Mouse (Mus musculus): Measurements from ENCODE around the gene Muc5b. TPM values are rescaled to one million over a fixed set of nuclear protein-coding genes. Genes with fewer than 3 reads are reported as not detected.
"Not testable (repeated sequence)": the region's sequence is repeated elsewhere in the genome, so short reads cannot be mapped to it uniquely, and the experiment has no call there.

Muc5b gene
- total RNA-seq (2014; rRNA removed): 0.05 TPM in 1 of 2 replicates, not detected in the other
- polyA plus RNA-seq (2015; fragmentation: Nextera tagmentation; extraction: Ambion mirVana): 0.02 and 0.04 TPM in 2 replicates

- no peaks in the 10 kb centered on the region for H3K9me3 ChIP-seq (ENCODE audit: low read length)
- H3K27ac ChIP-seq (ENCODE audit: low read depth, low read length): no peak within 1 kb of the TSS
- peak; percentile 40 for DNase-seq (ENCODE audit: low spot score)
- H3K4me3 ChIP-seq (ENCODE audit: low read depth, low read length): no peak within 1 kb of the TSS
- 61% methylated on average over 5 of the region's 5 CpGs for WGBS
- no peak within 1 kb of the TSS for H3K4me2 ChIP-seq (ENCODE audit: low read depth, low read length, poor library complexity, severe bottlenecking)
- no peaks in the 10 kb centered on the region for H3K27me3 ChIP-seq (ENCODE audit: insufficient read depth, low read length)
- no peak within 1 kb of the TSS for H3K9ac ChIP-seq (replicated peaks; ENCODE audit: low read length, poor library complexity, severe bottlenecking)
- H3K36me3 ChIP-seq (ENCODE audit: insufficient read depth, low read length): no peaks in the 10 kb centered on the region
- no peak for TF ChIP-seq CTCF (IDR thresholded peaks at IDR 0.05)
- no peaks in the 10 kb centered on the region for H3K4me1 ChIP-seq (ENCODE audit: insufficient read depth, low read length)
- no peak for ATAC-seq (ENCODE audit: low FRiP score)
These were observed at the start of gene Muc5b for GRCm38 (mm10) chr7:141838779-141839178. Gene Muc5b, plus strand, starts transcription at chr7:141839070.

- H3K27me3 ChIP-seq (ENCODE audit: insufficient read depth, low read length): no peaks in the 10 kb centered on the region
- H3K4me2 ChIP-seq (ENCODE audit: low read depth, low read length, poor library complexity, severe bottlenecking): no peak overlapping the region
- H3K4me1 ChIP-seq (ENCODE audit: insufficient read depth, low read length): no peaks in the 10 kb centered on the region
- no peak overlapping the region for H3K27ac ChIP-seq (ENCODE audit: low read depth, low read length)
- no peak overlapping the region for H3K4me3 ChIP-seq (ENCODE audit: low read depth, low read length)
- H3K36me3 ChIP-seq (ENCODE audit: insufficient read depth, low read length): no peaks in the 10 kb centered on the region
- ATAC-seq (ENCODE audit: low FRiP score): no peak
- H3K9me3 ChIP-seq (ENCODE audit: low read length): no peaks in the 10 kb centered on the region
- H3K9ac ChIP-seq (replicated peaks; ENCODE audit: low read length, poor library complexity, severe bottlenecking): no peak overlapping the region
- no peak for TF ChIP-seq CTCF (IDR thresholded peaks at IDR 0.05)
- no peak for DNase-seq (ENCODE audit: low spot score)
- WGBS: 88% methylated on average over 1 of the region's 1 CpGs
These were observed 44.6 kb upstream of the Muc5b start for GRCm38 (mm10) chr7:141794251-141794650.

- no peak for TF ChIP-seq CTCF (IDR thresholded peaks at IDR 0.05)
- ATAC-seq (ENCODE audit: low FRiP score): no peak
- no peaks in the 10 kb centered on the region for H3K9me3 ChIP-seq (ENCODE audit: low read length)
These were observed 35.7 kb upstream of the Muc5b start for GRCm38 (mm10) chr7:141803206-141803605.

GRCm38 (mm10) chr7:141805384-141805783 lies 33.5 kb upstream of the Muc5b start:
- H3K9me3 ChIP-seq (ENCODE audit: low read length): no peaks in the 10 kb centered on the region
- 88% methylated on average over 7 of the region's 7 CpGs for WGBS
- H3K4me2 ChIP-seq (ENCODE audit: low read depth, low read length, poor library complexity, severe bottlenecking): no peak overlapping the region
- no peak for DNase-seq (ENCODE audit: low spot score)
- H3K9ac ChIP-seq (replicated peaks; ENCODE audit: low read length, poor library complexity, severe bottlenecking): no peak overlapping the region
- no peak for ATAC-seq (ENCODE audit: low FRiP score)
- TF ChIP-seq CTCF (IDR thresholded peaks at IDR 0.05): no peak
- H3K4me3 ChIP-seq (ENCODE audit: low read depth, low read length): no peak overlapping the region
- H3K27ac ChIP-seq (ENCODE audit: low read depth, low read length): no peak overlapping the region
- no peaks in the 10 kb centered on the region for H3K27me3 ChIP-seq (ENCODE audit: insufficient read depth, low read length)
- no peaks in the 10 kb centered on the region for H3K4me1 ChIP-seq (ENCODE audit: insufficient read depth, low read length)
- H3K36me3 ChIP-seq (ENCODE audit: insufficient read depth, low read length): no peaks in the 10 kb centered on the region

More at GRCm38 (mm10) chr7:141803206-141803605, 35.7 kb upstream of the Muc5b start:
- Histone ChIP-seq H3K4me3 (ENCODE audit: low read depth, low read length) (no peak overlapping the region), H3K27ac (ENCODE audit: low read depth, low read length) (no peak overlapping the region), H3K4me2 (ENCODE audit: low read depth, low read length, poor library complexity, severe bottlenecking) (no peak overlapping the region), H3K4me1 (ENCODE audit: insufficient read depth, low read length) (no peaks in the 10 kb centered on the region), H3K27me3 (ENCODE audit: insufficient read depth, low read length) (no peaks in the 10 kb centered on the region), H3K9ac (replicated peaks; ENCODE audit: low read length, poor library complexity, severe bottlenecking) (no peak overlapping the region), H3K36me3 (ENCODE audit: insufficient read depth, low read length) (no peaks in the 10 kb centered on the region)
- 90% methylated on average over 7 of the region's 7 CpGs for WGBS
- no peak for DNase-seq (ENCODE audit: low spot score)

- H3K27ac ChIP-seq (ENCODE audit: low read depth, low read length); H3K27me3 ChIP-seq (ENCODE audit: insufficient read depth, low read length); H3K9ac ChIP-seq (replicated peaks; ENCODE audit: low read length, poor library complexity, severe bottlenecking); H3K4me3 ChIP-seq (ENCODE audit: low read depth, low read length); H3K9me3 ChIP-seq (ENCODE audit: low read length); H3K36me3 ChIP-seq (ENCODE audit: insufficient read depth, low read length); H3K4me2 ChIP-seq (ENCODE audit: low read depth, low read length, poor library complexity, severe bottlenecking); ATAC-seq (ENCODE audit: low FRiP score); H3K4me1 ChIP-seq (ENCODE audit: insufficient read depth, low read length); DNase-seq (ENCODE audit: low spot score): not testable (repeated sequence)
- WGBS: no CpG with 5 or more reads among the region's 4 CpGs
These were observed 31.0 kb upstream of the Muc5b start for GRCm38 (mm10) chr7:141807823-141808222.

- ATAC-seq (ENCODE audit: low FRiP score); DNase-seq (ENCODE audit: low spot score); H3K27me3 ChIP-seq (ENCODE audit: insufficient read depth, low read length); H3K4me2 ChIP-seq (ENCODE audit: low read depth, low read length, poor library complexity, severe bottlenecking); H3K9me3 ChIP-seq (ENCODE audit: low read length); H3K4me1 ChIP-seq (ENCODE audit: insufficient read depth, low read length); H3K27ac ChIP-seq (ENCODE audit: low read depth, low read length); H3K4me3 ChIP-seq (ENCODE audit: low read depth, low read length); H3K36me3 ChIP-seq (ENCODE audit: insufficient read depth, low read length); H3K9ac ChIP-seq (replicated peaks; ENCODE audit: low read length, poor library complexity, severe bottlenecking): not testable (repeated sequence)
- no CpG with 5 or more reads among the region's 4 CpGs for WGBS
These were observed 28.9 kb upstream of the Muc5b start for GRCm38 (mm10) chr7:141809933-141810332.

All from midbrain, postnatal 0 days (tissue).